Mouse (Mus musculus) C3H10T1/2 (cell line): ENCODE data around the gene Heca. TPM values are rescaled to one million over a fixed set of nuclear protein-coding genes. Genes with fewer than 3 reads are reported as not detected.

ENCODE experiments used
- polyA plus RNA-seq, 2 experiments: library from polyadenylated mRNA; unstranded; fragments of >200 nt; fragmentation: generic; extraction: Trizol; gene quantifications; one replicate each; pipeline ENCODE4 v1.2.1; 2012; ENCODE audit warnings: missing spikeins in 2 of 2

The Heca gene
- polyA plus RNA-seq: 1 to 10 TPM in 1 of 2 experiments, under 1 TPM in 1; 0.30 to 4.0 TPM

DNA sequence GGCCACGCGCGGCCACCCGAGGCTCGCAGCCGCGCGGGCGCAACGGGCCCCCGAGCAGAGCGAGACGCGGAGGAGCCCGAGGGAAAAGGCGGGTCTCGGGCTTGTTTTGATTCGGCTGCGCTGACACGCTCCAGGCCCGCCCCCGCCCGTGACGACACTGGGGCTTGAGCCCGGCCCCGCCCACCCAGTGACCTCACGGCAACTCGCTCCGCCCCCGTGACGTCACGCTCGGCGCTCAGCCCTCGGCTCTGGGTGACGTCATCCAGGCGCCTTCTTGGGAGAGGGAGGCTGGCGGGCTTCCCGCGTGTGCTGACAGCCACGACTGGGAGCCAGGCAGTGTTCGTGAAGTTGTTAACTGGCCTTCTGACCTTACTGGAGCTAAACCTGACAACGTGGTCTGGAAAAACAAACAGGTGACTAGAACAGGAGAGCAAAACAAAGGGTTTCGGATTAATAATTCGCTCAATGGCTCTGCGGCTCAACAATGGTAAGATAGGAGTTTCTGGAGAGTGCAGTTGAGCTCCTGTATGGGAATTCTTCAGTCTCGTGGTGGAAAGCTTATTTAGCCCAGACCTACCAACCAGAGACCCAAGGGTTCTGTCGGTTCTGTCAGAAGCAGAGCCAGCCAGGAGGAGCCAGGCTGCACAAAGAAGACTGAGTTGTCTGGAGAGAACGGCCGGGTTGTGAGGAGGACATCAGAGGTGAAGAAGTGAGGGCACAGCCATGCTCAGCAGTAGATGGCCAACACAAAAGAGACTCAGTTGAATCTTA lies at the start of gene Heca:
Gene Heca (minus strand): TSS at position 108 of the 771 bp plus-strand sequence.

Other genes with a start within 250 kb of the Heca start
- gene Cited2, start 224.8 kb downstream of the Heca start, polyA plus RNA-seq: 100 to 1,000 TPM in 1 of 2 experiments, 10 to 100 TPM in 1; 33.8 to 193 TPM
- gene Txlnb, start 151.8 kb downstream of the Heca start, polyA plus RNA-seq: under 1 TPM; 0.02 to 0.15 TPM
- gene Abracl, start 75.2 kb upstream of the Heca start, polyA plus RNA-seq: 10 to 100 TPM; 11.5 to 48.2 TPM
- 10 to 100 TPM; 17.9 to 36.4 TPM for gene Reps1, start 107.8 kb upstream of the Heca start, polyA plus RNA-seq